Mouse (Mus musculus) forebrain, embryonic 11.5 days (tissue): ENCODE data around the gene Gls2. TPM values are rescaled to one million over a fixed set of nuclear protein-coding genes. Genes with fewer than 3 reads are reported as not detected.

Experiments
- ATAC-seq: fragments of 200-750 bp; cut with Nextera tagmentation; replicated peaks from 2 replicates; pipeline ENCODE4 v1.8.0; 2017; ENCODE audit warnings: moderate TSS enrichment; ENCODE audit not compliant: low FRiP score
- DNase-seq: peaks from one replicate; pipeline ENCODE4 v3.0.0-alpha.2; 2017; ENCODE audit warnings: low spot score
- H3K27ac ChIP-seq: fragments of 300-500 bp; sonication (generic); 2 replicates; pipeline ENCODE4 v1.5.1; 2014; ENCODE audit warnings: low read depth, low read length
- H3K27me3 ChIP-seq: fragments of 300-500 bp; sonication (generic); 2 replicates; pipeline ENCODE4 v1.6.1; 2014; ENCODE audit warnings: mild to moderate bottlenecking, low read length, mixed read lengths; ENCODE audit not compliant: control insufficient read depth, insufficient read depth
- H3K36me3 ChIP-seq: fragments of 300-500 bp; sonication (generic); 2 replicates; pipeline ENCODE4 v1.6.1; 2014; ENCODE audit warnings: mild to moderate bottlenecking, low read length, moderate library complexity, mixed read lengths; ENCODE audit not compliant: control insufficient read depth, insufficient read depth
- H3K4me1 ChIP-seq: fragments of 300-500 bp; sonication (generic); replicated peaks from 2 replicates; pipeline ENCODE4 v1.6.1; 2014; ENCODE audit warnings: low read length, mixed read lengths; ENCODE audit not compliant: control insufficient read depth, insufficient read depth
- H3K4me2 ChIP-seq: fragments of 300-500 bp; sonication (generic); 2 replicates; pipeline ENCODE4 v1.6.1; 2014; ENCODE audit warnings: low read depth, mild to moderate bottlenecking, low read length, moderate library complexity, mixed read lengths; ENCODE audit not compliant: severe bottlenecking
- H3K4me3 ChIP-seq: fragments of 300-500 bp; sonication (generic); 2 replicates; pipeline ENCODE4 v1.5.1; 2014; ENCODE audit warnings: low read depth, low read length
- H3K9ac ChIP-seq: fragments of 300-500 bp; sonication (generic); 2 replicates; pipeline ENCODE4 v1.6.1; 2014; ENCODE audit warnings: low read length
- H3K9me3 ChIP-seq: fragments of 300-500 bp; sonication (generic); 2 replicates; pipeline ENCODE4 v1.6.1; 2016; ENCODE audit warnings: low read length, mixed read lengths; ENCODE audit not compliant: control insufficient read depth
- WGBS: fragments of 180-500 bp; shearing (Covaris S2); extraction: QIAGEN DNeasy Blood & Tissue Kit; methylation state at CpG from one replicate; pipeline ENCODE4 v1.1.7; 2014; 5-methylcytosine and 5-hydroxymethylcytosine counted together
- polyA plus RNA-seq: library from polyadenylated mRNA; unstranded; fragments of >200 nt; fragmentation: Nextera tagmentation; extraction: Ambion mirVana; gene quantifications from 2 replicates; pipeline ENCODE4 v1.2.1, GENCODE M21; 2014

The Gls2 gene
- polyA plus RNA-seq, 1 experiment from 2014 or later: 1.7 TPM

DNA sequence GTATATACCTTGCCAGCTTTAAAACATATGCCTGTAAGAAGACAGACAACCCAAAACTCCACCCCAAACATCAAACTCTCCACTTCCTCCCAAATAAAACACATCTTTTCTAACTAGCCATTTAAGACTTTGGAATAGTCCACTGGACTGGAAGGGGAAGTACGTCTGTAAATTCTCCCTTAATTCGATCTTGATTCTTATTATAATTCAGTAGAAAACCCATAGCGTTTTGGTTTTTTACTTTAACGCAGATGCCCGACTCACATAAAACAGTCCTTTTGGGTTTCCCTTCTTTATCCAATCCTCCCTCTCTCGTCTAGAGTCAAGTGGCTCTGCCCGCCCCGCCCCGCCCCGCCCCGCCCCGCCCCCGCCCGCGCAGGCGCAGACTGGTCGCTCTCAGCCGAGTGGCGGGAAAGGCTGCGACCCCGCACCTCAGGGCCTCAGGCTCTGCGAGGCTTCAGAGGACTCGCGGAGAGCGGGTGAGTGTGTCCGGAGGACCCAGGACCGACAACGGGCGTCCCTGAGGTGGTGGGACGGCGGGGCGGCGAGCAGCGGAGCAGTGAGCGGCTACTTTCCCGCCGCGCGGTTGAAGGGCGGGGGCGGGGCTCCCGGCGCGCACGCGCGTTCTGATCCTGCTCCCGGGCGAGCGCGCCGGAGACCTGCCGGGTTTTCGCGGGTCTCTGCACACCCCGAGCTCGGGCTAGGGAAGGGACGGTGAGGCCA is 37.6 kb downstream of the Gls2 start, which contains the start of gene Timeless:
Gene Timeless, plus strand, starts transcription at position 369 of the 723 bp plus-strand sequence.
- peak; percentile 91 for ATAC-seq
- Histone ChIP-seq H3K4me2 (peak within 1 kb of the TSS; percentile 79), H3K27ac (peak within 1 kb of the TSS; percentile 96), H3K4me1 (peaks cover 10% of the 10 kb centered on the region), H3K9ac (peak within 1 kb of the TSS; percentile 91), H3K9me3 (no peaks in the 10 kb centered on the region), H3K4me3 (peak within 1 kb of the TSS; percentile 70), H3K36me3 (no peaks in the 10 kb centered on the region), H3K27me3 (no peaks in the 10 kb centered on the region)
- peak; percentile 92 for DNase-seq
- under 1% methylated on average over 58 of the region's 58 CpGs for WGBS

DNA sequence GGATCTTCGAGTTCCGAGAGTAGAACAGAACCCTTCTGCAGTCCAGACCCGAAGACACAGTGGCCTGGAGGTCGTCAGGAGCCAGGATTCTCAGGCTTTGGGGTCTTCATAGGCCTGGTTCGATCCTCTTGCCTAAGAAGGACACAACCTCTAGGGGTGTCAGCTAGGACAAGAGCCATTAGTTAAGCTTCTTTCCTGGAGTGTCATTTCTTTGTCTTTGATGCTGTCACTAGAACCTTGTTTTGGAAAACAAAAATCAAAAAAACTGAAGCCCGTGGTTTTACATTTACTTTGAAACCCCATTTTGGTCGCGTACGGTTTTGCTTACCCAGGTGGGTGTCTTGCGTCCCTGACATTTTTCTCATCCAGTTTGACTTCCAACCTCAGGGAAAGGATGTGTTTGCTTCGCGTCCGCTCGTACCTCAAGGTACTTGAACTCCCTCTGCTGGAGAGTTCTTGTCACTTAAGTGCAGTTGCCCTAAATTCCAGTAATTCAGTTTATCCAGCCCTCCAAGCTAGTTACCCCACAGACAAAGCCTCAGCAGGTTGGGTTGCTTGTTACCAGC is 38.2 kb downstream of the Gls2 start:
- no peaks in the 10 kb centered on the region for H3K9me3 ChIP-seq
- WGBS: under 1% methylated on average over 14 of the region's 14 CpGs
- H3K27me3 ChIP-seq: no peaks in the 10 kb centered on the region
- H3K36me3 ChIP-seq: no peaks in the 10 kb centered on the region
- ATAC-seq: peak; percentile 24
- peak; percentile 60 for DNase-seq
- H3K27ac ChIP-seq: peak overlapping the region; percentile 96
- peak overlapping the region; percentile 79 for H3K4me2 ChIP-seq
- H3K4me3 ChIP-seq: peak overlapping the region; percentile 70
- peaks cover 10% of the 10 kb centered on the region for H3K4me1 ChIP-seq
- H3K9ac ChIP-seq: peak overlapping the region; percentile 91

DNA sequence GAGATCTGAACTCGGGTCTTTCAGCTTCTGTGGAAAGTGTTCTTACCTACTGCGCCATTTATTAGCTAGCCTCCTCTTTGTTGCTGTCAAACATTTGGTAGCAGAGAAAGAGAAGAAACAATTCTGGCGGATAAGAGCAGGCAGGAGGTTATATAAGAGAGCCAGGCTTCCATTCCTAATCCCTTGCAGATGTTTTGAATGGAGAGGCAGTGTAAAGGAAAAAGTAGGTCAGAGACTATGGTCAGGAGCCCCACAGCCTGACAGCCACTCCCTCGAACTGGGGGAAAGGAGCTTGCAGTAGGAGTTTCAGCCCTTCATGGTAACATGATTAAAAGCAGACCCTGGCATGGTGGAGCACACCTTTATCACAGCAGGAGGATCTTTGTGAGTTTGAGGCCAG is 42.1 kb downstream of the Gls2 start:
- no peak overlapping the region for H3K27ac ChIP-seq
- 51% methylated on average over 4 of the region's 4 CpGs for WGBS
- H3K27me3 ChIP-seq: no peaks in the 10 kb centered on the region
- H3K4me3 ChIP-seq: no peak overlapping the region
- DNase-seq (no peak), ATAC-seq (no peak)
- no peaks in the 10 kb centered on the region for H3K9me3 ChIP-seq
- peaks cover 5% of the 10 kb centered on the region for H3K36me3 ChIP-seq
- H3K4me2 ChIP-seq: no peak overlapping the region
- H3K9ac ChIP-seq: peak overlapping the region; percentile 4; the same call in 1 of the 2 replicates
- peaks cover 8% of the 10 kb centered on the region for H3K4me1 ChIP-seq

DNA sequence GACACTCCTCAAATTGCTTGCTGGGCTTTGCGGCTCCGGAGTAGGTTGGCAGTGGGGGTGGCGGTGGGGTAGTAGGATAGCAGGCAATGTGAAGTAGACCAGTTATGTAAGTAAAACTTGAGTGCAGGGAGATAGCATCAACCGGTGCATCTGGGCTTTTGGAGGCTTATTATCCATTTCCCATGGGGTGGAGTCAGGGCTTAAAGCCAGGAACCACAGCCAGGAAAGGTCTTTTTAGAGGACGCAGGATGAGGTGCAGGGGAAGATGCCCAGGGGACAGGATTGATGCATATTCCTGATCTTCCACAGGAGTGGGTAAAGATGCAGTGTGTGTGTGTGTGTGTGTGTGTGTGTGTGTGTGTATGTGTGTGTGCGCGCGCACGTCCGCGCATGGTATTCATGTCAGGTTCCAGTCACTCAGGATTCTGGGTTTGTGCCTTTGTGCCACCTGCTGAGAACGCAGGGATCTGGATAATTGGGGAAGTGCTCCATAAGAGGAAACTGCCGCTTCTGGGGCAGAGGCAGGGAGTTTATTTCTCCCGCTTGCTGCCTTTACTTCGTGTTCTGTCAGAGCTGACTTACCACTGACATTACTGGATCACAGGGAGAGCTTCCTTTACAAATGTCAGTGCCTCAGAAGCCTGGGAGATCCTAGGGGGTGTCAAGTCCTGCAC is 43.7 kb downstream of the Gls2 start:
- H3K9ac ChIP-seq: no peak overlapping the region
- ATAC-seq: no peak
- peaks cover 6% of the 10 kb centered on the region for H3K4me1 ChIP-seq
- WGBS: 80% methylated on average over 15 of the region's 15 CpGs
- no peak overlapping the region for H3K27ac ChIP-seq
- H3K27me3 ChIP-seq: no peaks in the 10 kb centered on the region
- H3K4me3 ChIP-seq: no peak overlapping the region
- no peaks in the 10 kb centered on the region for H3K9me3 ChIP-seq
- DNase-seq: no peak
- H3K4me2 ChIP-seq: no peak overlapping the region
- peaks cover 10% of the 10 kb centered on the region for H3K36me3 ChIP-seq

DNA sequence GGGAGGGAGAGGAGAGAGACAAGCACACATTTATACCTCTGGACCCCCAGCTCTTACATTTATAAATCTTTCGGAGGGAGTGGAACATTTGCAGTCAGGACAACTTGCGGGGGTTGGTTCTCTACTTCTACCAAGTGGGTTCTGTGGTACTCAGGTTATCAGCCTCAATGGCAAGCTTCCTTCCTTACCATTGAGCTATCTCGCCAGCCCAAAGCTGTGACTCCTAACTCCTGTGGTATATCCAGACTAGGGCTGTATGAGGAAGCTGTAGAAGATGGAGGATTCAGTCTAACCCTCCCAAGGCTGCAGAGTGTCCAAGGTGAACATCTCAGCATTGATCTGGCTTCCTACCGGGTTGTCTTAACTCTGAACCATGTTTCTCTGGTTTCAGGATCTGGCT is 44.9 kb downstream of the Gls2 start:
- DNase-seq: no peak
- no peaks in the 10 kb centered on the region for H3K27me3 ChIP-seq
- H3K9ac ChIP-seq: no peak overlapping the region
- H3K4me1 ChIP-seq: 0 out of 2 replicates have a peak, but pooled peaks cover 2% of the 10 kb centered on the region
- 94% methylated on average over 4 of the region's 4 CpGs for WGBS
- H3K27ac ChIP-seq: no peak overlapping the region
- H3K4me2 ChIP-seq: no peak overlapping the region
- no peaks in the 10 kb centered on the region for H3K9me3 ChIP-seq
- peaks cover 10% of the 10 kb centered on the region for H3K36me3 ChIP-seq
- H3K4me3 ChIP-seq: no peak overlapping the region
- ATAC-seq: no peak

DNA sequence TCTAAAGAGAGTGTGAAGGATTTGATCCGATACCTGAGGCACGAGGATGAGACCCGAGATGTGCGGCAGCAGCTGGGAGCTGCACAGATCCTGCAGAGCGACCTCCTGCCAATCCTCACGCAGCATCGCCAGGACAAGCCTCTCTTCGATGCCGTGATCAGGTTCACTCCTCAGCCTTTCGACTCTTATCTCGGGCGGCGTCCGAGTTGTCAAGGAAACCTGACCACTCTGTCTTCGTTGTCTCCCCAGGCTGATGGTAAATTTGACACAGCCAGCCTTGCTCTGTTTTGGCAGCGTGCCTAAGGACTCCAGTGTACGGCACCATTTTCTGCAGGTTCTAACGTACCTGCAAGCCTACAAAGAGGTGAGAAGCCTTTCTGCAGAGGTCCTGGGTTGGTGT is 45.9 kb downstream of the Gls2 start:
- WGBS: 96% methylated on average over 18 of the region's 18 CpGs
- 0 out of 2 replicates have a peak, but pooled peaks cover 2% of the 10 kb centered on the region for H3K4me1 ChIP-seq
- no peak for ATAC-seq
- no peak overlapping the region for H3K27ac ChIP-seq
- no peak overlapping the region for H3K4me3 ChIP-seq
- H3K27me3 ChIP-seq: no peaks in the 10 kb centered on the region
- H3K9me3 ChIP-seq: no peaks in the 10 kb centered on the region
- H3K9ac ChIP-seq: no peak overlapping the region
- peaks cover 10% of the 10 kb centered on the region for H3K36me3 ChIP-seq
- DNase-seq: no peak
- no peak overlapping the region for H3K4me2 ChIP-seq

DNA sequence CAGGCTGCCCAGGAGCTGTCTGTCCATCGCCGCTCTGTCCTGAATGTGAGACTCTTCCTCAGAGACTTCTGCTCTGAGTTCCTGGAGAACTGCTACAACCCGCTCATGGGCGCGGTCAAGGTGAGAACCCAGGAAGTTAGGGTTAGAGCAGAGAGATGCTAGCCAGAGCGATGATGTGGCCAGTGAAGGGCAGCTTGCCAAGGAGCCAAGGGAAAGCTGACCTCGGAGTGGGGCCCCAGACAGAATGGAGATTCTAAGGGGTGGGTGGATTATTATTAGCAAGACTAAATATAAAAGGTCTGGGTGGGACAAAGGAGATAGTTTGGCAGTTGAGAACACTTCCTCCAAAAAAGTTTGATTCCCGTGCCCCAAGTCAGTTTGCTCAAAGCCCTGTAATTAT is 49.0 kb downstream of the Gls2 start:
- Histone ChIP-seq H3K9ac (no peak overlapping the region), H3K4me1 (no peaks in the 10 kb centered on the region), H3K4me3 (no peak overlapping the region), H3K27me3 (no peaks in the 10 kb centered on the region), H3K27ac (no peak overlapping the region), H3K9me3 (no peaks in the 10 kb centered on the region), H3K4me2 (no peak overlapping the region), H3K36me3 (peaks cover 18% of the 10 kb centered on the region)
- ATAC-seq: no peak
- no peak for DNase-seq
- WGBS: 98% methylated on average over 8 of the region's 8 CpGs

DNA sequence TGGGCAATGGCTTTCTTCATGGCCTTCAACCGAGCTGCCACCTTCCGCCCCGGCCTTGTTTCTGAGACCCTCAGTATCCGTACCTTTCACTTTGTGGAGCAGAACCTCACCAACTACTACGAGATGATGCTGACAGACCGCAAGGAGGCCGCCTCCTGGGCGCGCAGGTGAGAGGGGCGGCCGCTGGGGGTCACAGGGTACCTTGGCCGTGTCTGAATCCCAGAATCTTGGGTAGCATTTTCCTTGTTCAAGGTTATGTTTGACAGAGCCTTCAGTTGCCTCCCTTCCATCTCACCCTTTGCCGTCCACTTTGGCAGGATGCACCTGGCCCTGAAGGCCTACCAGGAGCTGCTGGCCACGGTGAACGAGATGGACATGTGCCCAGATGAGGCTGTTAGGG is 49.9 kb downstream of the Gls2 start:
- Histone ChIP-seq H3K9me3 (no peaks in the 10 kb centered on the region), H3K4me3 (no peak overlapping the region), H3K9ac (no peak overlapping the region), H3K4me2 (no peak overlapping the region), H3K4me1 (no peaks in the 10 kb centered on the region), H3K36me3 (peaks cover 18% of the 10 kb centered on the region), H3K27me3 (no peaks in the 10 kb centered on the region), H3K27ac (no peak overlapping the region)
- ATAC-seq (no peak), DNase-seq (no peak)
- WGBS: 95% methylated on average over 15 of the region's 15 CpGs
